Comparison of ENCODE assay signal across 9 mouse cellular contexts in genomic region chr11:118407318-118407910, GRCm38 (mm10). TPM values are rescaled to one million over a fixed set of nuclear protein-coding genes. Genes with fewer than 3 reads are reported as not detected.
A peak's percentile ranks its signal among the peaks of the same experiment; 100 is the strongest.
DNase-seq lines count a peak whose midpoint lies in the region; ATAC-seq and TF ChIP-seq lines count a peak whose summit lies in the region.
"Had no signal": no experiment of that assay in that cellular context is flagged by ENCODE, and none has a peak within 500 bp of the region (broad histone marks: within the 10 kb centered on the region; RNA-seq: fewer than 3 reads in every experiment).

No protein-coding gene starts in this region.

- no peak overlapping the region for H3K4me3 ChIP-seq in left cerebral cortex, adult 2 months
- H3K4me3 ChIP-seq in E14TG2a.4 (replicated peaks; ENCODE audit: low read length), result peak overlapping the region; percentile 7; the same call in 1 of the 2 replicates
- no peak overlapping the region for H3K4me3 ChIP-seq in forebrain, embryonic 14.5 days (ENCODE audit: low read depth, low read length)
- H3K4me3 ChIP-seq: forebrain, embryonic 10.5 days had no signal

- H3K36me3 ChIP-seq in E14TG2a.4 (ENCODE audit: insufficient read depth, low read length), result peaks cover 68% of the 10 kb centered on the region
- peaks cover 43% of the 10 kb centered on the region for H3K36me3 ChIP-seq in forebrain, embryonic 14.5 days (ENCODE audit: control insufficient read depth, insufficient read depth, low read length)

- DNase-seq in cerebellum, adult 11-12 months, result peak; percentile 37
- no peak for DNase-seq in cerebellum, adult 9-10 months
- peak in 1 of 2 experiments; percentile 44 for DNase-seq in left cerebral cortex, adult 2 months (ENCODE audit: extremely low spot score in 1 of 2, low spot score in 2 of 2)
- no peak for DNase-seq in left cerebral cortex, postnatal 14 days (ENCODE audit: low spot score in 2 of 2)
- peak; percentile 79 for DNase-seq in heart, postnatal 4 days
- no peak for DNase-seq in forebrain, embryonic 14.5 days (ENCODE audit: low spot score)

- H3K9me3 ChIP-seq in E14TG2a.4 (ENCODE audit: low read length), result no peaks in the 10 kb centered on the region
- no peaks in the 10 kb centered on the region for H3K9me3 ChIP-seq in forebrain, embryonic 14.5 days (replicated peaks; ENCODE audit: control insufficient read depth, low read length)
- H3K9me3 ChIP-seq: forebrain, embryonic 10.5 days had no signal

- no peak overlapping the region for H3K27ac ChIP-seq in left cerebral cortex, adult 2 months
- no peak overlapping the region for H3K27ac ChIP-seq in forebrain, embryonic 14.5 days (ENCODE audit: low read depth, low read length)
- H3K27ac ChIP-seq: forebrain, embryonic 10.5 days had no signal

- intact Hi-C loops in left cerebral cortex, adult 2 months (cut with DNase I), result no loop called here
- intact Hi-C loops in left cerebral cortex, postnatal 14 days (cut with DNase I), result no loop called here

- H3K4me2 ChIP-seq in forebrain, embryonic 14.5 days (ENCODE audit: low read length), result no peak overlapping the region

- WGBS in forebrain, embryonic 14.5 days, result 81% methylated on average over 23 of the region's 23 CpGs

- H3K4me1 ChIP-seq in E14TG2a.4 (replicated peaks; ENCODE audit: low read depth, low read length), result peaks cover 69% of the 10 kb centered on the region
- H3K4me1 ChIP-seq in forebrain, embryonic 14.5 days (ENCODE audit: control insufficient read depth, insufficient read depth, low read length), result no peaks in the 10 kb centered on the region

- TF ChIP-seq CTCF in left cerebral cortex, adult 2 months (IDR thresholded peaks at IDR 0.05), result peak; percentile 71
- TF ChIP-seq CTCF in E14TG2a.4 (conservative IDR thresholded peaks at IDR 0.05; ENCODE audit: low read length), result peak; percentile 29

- no peaks in the 10 kb centered on the region for H3K27me3 ChIP-seq in E14TG2a.4 (ENCODE audit: insufficient read depth, low read length)
- no peaks in the 10 kb centered on the region for H3K27me3 ChIP-seq in forebrain, embryonic 14.5 days (replicated peaks; ENCODE audit: control insufficient read depth, insufficient read depth, low read length)

- H3K9ac ChIP-seq in forebrain, embryonic 14.5 days (ENCODE audit: low read length), result no peak overlapping the region

- ATAC-seq in forebrain, embryonic 14.5 days, result no peak
- no peak for ATAC-seq in megakaryocyte, adult 5-6 weeks (ENCODE audit: poor library complexity, severe bottlenecking)

RNA-seq across cellular contexts. Expression of gene Lgals3bp, which starts 5.5 kb away (rescaled TPM):
- 10 to 100 TPM; 17.1 to 20.0 TPM for total RNA-seq in left cerebral cortex, adult 2 months (2021)
- total RNA-seq in left cerebral cortex, postnatal 14 days (2021), result 10 to 100 TPM; 12.3 to 14.1 TPM
- total RNA-seq in heart, postnatal 4 days (2021), result 10 to 100 TPM; 20.2 to 24.4 TPM
- 3.0 TPM in 2 replicates for polyA plus RNA-seq in forebrain, embryonic 14.5 days (2014; fragmentation: Nextera tagmentation; extraction: Ambion mirVana)
- total RNA-seq in megakaryocyte, adult 5-6 weeks (2015), result 63.8 and 78.5 TPM in 2 replicates
- 42.1 and 48.1 TPM in 2 replicates for total RNA-seq in megakaryocyte, adult 5-6 weeks (2017)

RNA-seq across cellular contexts. Expression of gene Cant1, which starts 11.5 kb away (rescaled TPM):
- 10 to 100 TPM; 37.9 to 41.0 TPM for total RNA-seq in left cerebral cortex, adult 2 months (2021)
- 10 to 100 TPM; 38.2 to 40.0 TPM for total RNA-seq in left cerebral cortex, postnatal 14 days (2021)
- total RNA-seq in heart, postnatal 4 days (2021), result 10 to 100 TPM; 19.6 to 20.2 TPM
- 21.4 and 22.8 TPM in 2 replicates for polyA plus RNA-seq in forebrain, embryonic 14.5 days (2014; fragmentation: Nextera tagmentation; extraction: Ambion mirVana)
- 18.9 and 19.2 TPM in 2 replicates for total RNA-seq in megakaryocyte, adult 5-6 weeks (2015)
- 16.9 and 19.0 TPM in 2 replicates for total RNA-seq in megakaryocyte, adult 5-6 weeks (2017)

RNA-seq across cellular contexts. Expression of gene C1qtnf1, which starts 20.6 kb away (rescaled TPM):
- total RNA-seq in left cerebral cortex, adult 2 months (2021), result 1 to 10 TPM; 3.3 to 4.8 TPM
- total RNA-seq in left cerebral cortex, postnatal 14 days (2021), result 1 to 10 TPM; 6.8 to 9.8 TPM
- 10 to 100 TPM; 21.2 to 25.1 TPM for total RNA-seq in heart, postnatal 4 days (2021)
- 2.3 and 3.0 TPM in 2 replicates for polyA plus RNA-seq in forebrain, embryonic 14.5 days (2014; fragmentation: Nextera tagmentation; extraction: Ambion mirVana)
- not detected in 2 replicates for total RNA-seq in megakaryocyte, adult 5-6 weeks (2015)
- not detected in 2 replicates for total RNA-seq in megakaryocyte, adult 5-6 weeks (2017)

RNA-seq across cellular contexts. Expression of gene Timp2, which starts 51.9 kb away (rescaled TPM):
- 100 to 1,000 TPM; 221 to 255 TPM for total RNA-seq in left cerebral cortex, adult 2 months (2021)
- total RNA-seq in left cerebral cortex, postnatal 14 days (2021), result 100 to 1,000 TPM; 287 to 330 TPM
- total RNA-seq in heart, postnatal 4 days (2021), result 100 to 1,000 TPM; 206 to 223 TPM
- polyA plus RNA-seq in forebrain, embryonic 14.5 days (2014; fragmentation: Nextera tagmentation; extraction: Ambion mirVana), result 62.9 and 71.7 TPM in 2 replicates
- total RNA-seq in megakaryocyte, adult 5-6 weeks (2015), result 39.0 and 39.4 TPM in 2 replicates
- 26.4 and 49.5 TPM in 2 replicates for total RNA-seq in megakaryocyte, adult 5-6 weeks (2017)

Comparison
In these comparisons a context has a peak if more than half of its experiments do, and no peak if none do; other contexts are left out.
1. DNase-seq: peak in cerebellum, adult 11-12 months (single experiment) and heart, postnatal 4 days (single experiment); none in cerebellum, adult 9-10 months (single experiment), left cerebral cortex, postnatal 14 days (0 of 2) and forebrain, embryonic 14.5 days (single experiment).
2. RNA of gene C1qtnf1, which starts 20.6 kb away (total RNA-seq): 21.2 to 25.1 TPM in heart, postnatal 4 days, 6.8 to 9.8 TPM in left cerebral cortex, postnatal 14 days and 3.3 to 4.8 TPM in left cerebral cortex, adult 2 months; not detected in megakaryocyte, adult 5-6 weeks; every median in the first group is over 4 times any median in the second.